Mouse (Mus musculus) lung, postnatal 0 days (tissue): ENCODE data around the gene Itgb5.

Experiments
- CTCF ChIP-seq: IDR thresholded peaks from 2 replicates; pipeline ENCODE4 v1.5.1; 2016; ENCODE audit warnings: antibody characterized with exemption, mild to moderate bottlenecking
- EP300 ChIP-seq: IDR thresholded peaks from 2 replicates; pipeline ENCODE4 v1.6.1; 2016; ENCODE audit warnings: antibody characterized with exemption, mild to moderate bottlenecking, control low read depth

DNA sequence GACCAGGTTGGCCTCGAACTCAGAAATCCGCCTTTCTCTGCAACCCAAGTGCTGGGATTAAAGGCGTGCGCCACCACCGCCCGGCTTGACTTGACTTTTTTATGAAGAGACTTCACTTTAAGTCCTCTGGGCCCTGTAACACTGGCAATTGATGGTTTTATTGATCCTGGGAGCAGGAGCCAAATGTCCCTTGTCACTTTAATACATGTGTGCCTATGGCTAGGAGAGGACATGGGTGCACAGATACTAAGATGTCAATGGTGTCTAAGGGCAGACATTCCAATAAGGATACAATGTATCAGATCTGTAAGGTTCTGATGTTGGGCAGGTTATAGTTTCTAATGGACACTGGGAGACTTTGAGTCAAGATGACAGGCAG is 105.9 kb downstream of the Itgb5 start:
- TF ChIP-seq CTCF (no peak), EP300 (no peak)
